Mouse (Mus musculus): ENCODE measurements around the gene Olfr541.

GRCm38 (mm10) chr7:140659630-140660029, 37.4 kb upstream of the Olfr541 start, which contains the start of gene Olfr539:
- TF ChIP-seq CTCF (IDR thresholded peaks at IDR 0.05; ENCODE audit: insufficient read depth, low read length) (no peak), POLR2A (IDR thresholded peaks at IDR 0.05; ENCODE audit: borderline replicate concordance, extremely low read depth, low read depth, low read length) (no peak)

Data from lung, adult 2 months (tissue).